Mouse (Mus musculus) lung, adult 2 months (tissue): ENCODE results near the gene Xntrpc.

Source experiments
- CTCF ChIP-seq: fragments of 200-500 bp; IDR thresholded peaks from 2 replicates; pipeline ENCODE4 v1.5.1; 2011; ENCODE audit warnings: mild to moderate bottlenecking, low read length, control low read depth; ENCODE audit not compliant: insufficient read depth
- POLR2A ChIP-seq: fragments of 200-500 bp; IDR thresholded peaks from 2 replicates; pipeline ENCODE4 v1.6.1; 2011; ENCODE audit warnings: low read depth, mild to moderate bottlenecking, control low read depth, low read length, borderline replicate concordance; ENCODE audit errors: extremely low read depth

DNA sequence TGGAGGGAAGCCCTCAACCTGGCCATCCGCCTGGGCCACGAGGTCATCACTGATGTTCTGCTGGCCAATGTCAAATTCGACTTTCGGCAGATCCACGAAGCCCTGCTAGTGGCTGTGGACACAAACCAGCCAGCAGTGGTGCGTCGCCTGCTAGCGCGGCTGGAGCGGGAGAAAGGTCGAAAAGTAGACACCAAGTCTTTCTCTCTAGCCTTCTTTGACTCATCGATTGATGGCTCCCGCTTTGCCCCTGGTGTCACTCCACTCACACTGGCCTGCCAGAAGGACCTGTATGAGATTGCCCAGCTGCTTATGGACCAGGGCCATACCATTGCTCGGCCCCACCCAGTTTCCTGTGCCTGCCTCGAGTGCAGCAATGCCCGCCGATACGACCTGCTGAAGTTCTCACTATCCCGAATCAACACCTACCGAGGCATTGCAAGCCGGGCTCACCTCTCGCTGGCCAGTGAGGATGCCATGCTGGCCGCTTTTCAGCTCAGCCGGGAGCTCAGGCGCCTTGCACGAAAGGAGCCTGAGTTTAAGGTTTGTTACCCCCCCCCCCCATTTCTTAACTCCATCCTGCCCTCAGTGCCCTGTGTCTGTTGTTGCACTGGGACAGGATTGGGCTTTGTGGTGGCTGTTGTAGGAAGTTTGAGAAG lies 18.7 kb downstream of the Xntrpc start:
- TF ChIP-seq POLR2A, result no peak
- TF ChIP-seq CTCF, result no peak
